Mouse (Mus musculus) liver, embryonic 16.5 days (tissue): Measurements from ENCODE around the gene Atp6v1g1. TPM values are rescaled to one million over a fixed set of nuclear protein-coding genes. Genes with fewer than 3 reads are reported as not detected.

Source experiments
- ATAC-seq: fragments of 200-750 bp; cut with Nextera tagmentation; 2 replicates; pipeline ENCODE4 v1.8.0; 2017; ENCODE audit warnings: low read depth, mild to moderate bottlenecking, moderate number of reproducible peaks, moderate library complexity
- H3K27ac ChIP-seq: fragments of 300-500 bp; sonication (generic); 2 replicates; pipeline ENCODE4 v1.5.1; 2014; ENCODE audit warnings: mild to moderate bottlenecking, low read length
- H3K27me3 ChIP-seq: fragments of 300-500 bp; sonication (generic); 2 replicates; pipeline ENCODE4 v1.6.1; 2014; ENCODE audit warnings: low read depth, low read length, mixed read lengths; ENCODE audit not compliant: control insufficient read depth, insufficient read depth
- H3K36me3 ChIP-seq: fragments of 300-500 bp; sonication (generic); 2 replicates; pipeline ENCODE4 v1.6.1; 2014; ENCODE audit warnings: mild to moderate bottlenecking; ENCODE audit not compliant: control insufficient read depth, insufficient read depth
- H3K4me1 ChIP-seq: fragments of 300-500 bp; sonication (generic); 2 replicates; pipeline ENCODE4 v1.6.1; 2014; ENCODE audit warnings: low read depth, low read length, mixed read lengths; ENCODE audit not compliant: control insufficient read depth
- H3K4me2 ChIP-seq: fragments of 300-500 bp; sonication (generic); 2 replicates; pipeline ENCODE4 v1.6.1; 2014; ENCODE audit warnings: low read depth, low read length, mixed read lengths
- H3K4me3 ChIP-seq: fragments of 300-500 bp; sonication (generic); 2 replicates; pipeline ENCODE4 v1.5.1; 2014; ENCODE audit warnings: low read depth, mild to moderate bottlenecking, low read length
- H3K9ac ChIP-seq: fragments of 300-500 bp; sonication (generic); 2 replicates; pipeline ENCODE4 v1.6.1; 2014; ENCODE audit warnings: low read depth, low read length
- H3K9me3 ChIP-seq: fragments of 300-500 bp; sonication (generic); replicated peaks from 2 replicates; pipeline ENCODE4 v1.6.1; 2016; ENCODE audit warnings: low read length; ENCODE audit not compliant: control insufficient read depth
- WGBS: fragments of 180-500 bp; shearing (Covaris S2); extraction: QIAGEN DNeasy Blood & Tissue Kit; methylation state at CpG from one replicate; pipeline ENCODE4 v1.1.7; 2014; ENCODE audit not compliant: insufficient replicate concordance; 5-methylcytosine and 5-hydroxymethylcytosine counted together
- polyA plus RNA-seq: library from polyadenylated mRNA; unstranded; fragments of >200 nt; fragmentation: Nextera tagmentation; extraction: Ambion mirVana; gene quantifications from 2 replicates; pipeline ENCODE4 v1.2.1, GENCODE M21; 2015

The Atp6v1g1 gene
- polyA plus RNA-seq, 1 experiment from 2014 or later = 123 TPM

DNA sequence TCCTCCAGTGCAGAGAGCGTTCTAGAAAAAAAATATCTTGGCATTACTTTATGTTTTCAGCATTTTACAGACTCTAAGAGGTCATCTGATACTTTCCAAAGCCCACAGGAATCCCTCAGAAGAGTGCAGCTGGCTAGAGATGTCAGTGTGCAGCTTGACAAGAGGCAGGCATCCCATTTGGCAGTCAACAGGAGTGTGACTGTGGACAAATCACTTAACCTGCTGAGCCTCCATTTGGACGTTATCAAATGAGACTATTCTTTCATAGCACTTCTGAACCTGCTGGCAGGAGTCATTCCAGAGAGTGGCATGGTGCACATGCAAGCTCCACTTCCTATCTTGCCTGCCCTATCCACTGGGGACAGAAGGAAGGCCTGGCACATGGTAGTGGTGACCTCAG lies 2.4 kb upstream of the Atp6v1g1 start:
- Histone ChIP-seq H3K4me3 (no peak overlapping the region), H3K4me2 (no peak overlapping the region), H3K27ac (no peak overlapping the region), H3K36me3 (no peaks in the 10 kb centered on the region; the same call in 1 of the 2 replicates), H3K27me3 (no peaks in the 10 kb centered on the region), H3K9ac (no peak overlapping the region), H3K9me3 (no peaks in the 10 kb centered on the region), H3K4me1 (peaks cover 26% of the 10 kb centered on the region)
- WGBS = 58% methylated on average over 2 of the region's 2 CpGs
- no peak for ATAC-seq

GRCm38 (mm10) chr4:63543746-63544493 lies 652 bp upstream of the Atp6v1g1 start:
- peak; percentile 5 for ATAC-seq
- Histone ChIP-seq H3K36me3 (peaks cover 8% of the 10 kb centered on the region), H3K4me3 (peak overlapping the region; percentile 40), H3K9ac (0 out of 2 replicates have a peak overlapping the region, but pooled peaks have one; percentile 7), H3K4me1 (peaks cover 29% of the 10 kb centered on the region), H3K9me3 (no peaks in the 10 kb centered on the region), H3K27me3 (no peaks in the 10 kb centered on the region), H3K4me2 (peak overlapping the region; percentile 55), H3K27ac (peak overlapping the region; percentile 63)
- WGBS = 51% methylated on average over 10 of the region's 10 CpGs

GRCm38 (mm10) chr4:63545231-63545958 lies 823 bp downstream of the Atp6v1g1 start:
- WGBS = 18% methylated on average over 26 of the region's 26 CpGs
- peak overlapping the region; percentile 87 for H3K27ac ChIP-seq

DNA sequence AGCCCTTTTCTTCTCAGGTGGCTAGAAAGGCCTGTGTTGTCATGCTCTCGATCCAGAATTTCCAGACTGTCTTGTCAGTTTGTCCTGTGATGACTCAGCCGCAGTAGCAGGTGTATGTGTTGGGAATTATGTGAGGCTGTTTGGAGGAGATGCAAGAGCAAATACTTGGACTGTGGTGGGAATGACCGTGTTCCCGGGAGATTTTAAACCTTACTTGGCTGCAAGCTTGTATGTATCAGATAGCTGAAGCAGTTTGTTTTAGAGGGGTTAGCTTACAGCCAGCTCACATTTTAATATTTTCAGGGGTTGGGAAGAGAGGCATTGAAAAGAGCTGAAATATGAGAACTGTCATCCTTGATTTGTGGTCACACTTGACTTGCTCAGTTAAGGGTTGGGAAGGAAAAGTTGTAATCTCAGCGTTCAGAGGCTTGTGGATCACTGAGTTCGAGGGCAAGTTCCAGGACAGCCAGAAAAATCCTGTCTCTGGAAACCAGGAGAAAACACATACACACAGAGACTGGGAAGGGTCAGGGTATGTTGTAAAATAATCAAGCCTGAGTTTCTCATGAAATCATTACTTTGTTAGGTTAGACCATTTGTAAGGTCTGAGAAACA lies 2.0 kb downstream of the Atp6v1g1 start:
- Histone ChIP-seq H3K27ac (no peak overlapping the region), H3K4me3 (peak overlapping the region; percentile 88), H3K27me3 (no peaks in the 10 kb centered on the region), H3K36me3 (peaks cover 26% of the 10 kb centered on the region), H3K9ac (peak overlapping the region; percentile 95; the same call in 1 of the 2 replicates), H3K4me2 (peak overlapping the region; percentile 74), H3K9me3 (no peaks in the 10 kb centered on the region), H3K4me1 (peaks cover 29% of the 10 kb centered on the region)
- 71% methylated on average over 6 of the region's 6 CpGs for WGBS
- ATAC-seq = no peak

More at GRCm38 (mm10) chr4:63545231-63545958, 823 bp downstream of the Atp6v1g1 start:
- H3K4me3 ChIP-seq = peak overlapping the region; percentile 88
- no peaks in the 10 kb centered on the region for H3K27me3 ChIP-seq
- no peak for ATAC-seq
- H3K9me3 ChIP-seq = no peaks in the 10 kb centered on the region
- H3K9ac ChIP-seq = peak overlapping the region; percentile 95
- peak overlapping the region; percentile 74 for H3K4me2 ChIP-seq
- peaks cover 29% of the 10 kb centered on the region for H3K4me1 ChIP-seq
- peaks cover 16% of the 10 kb centered on the region for H3K36me3 ChIP-seq

- H3K4me3 ChIP-seq = no peak overlapping the region
- WGBS = 56% methylated on average over 1 of the region's 1 CpGs
- ATAC-seq = no peak
Measured at GRCm38 (mm10) chr4:63547799-63548198, 3.2 kb downstream of the Atp6v1g1 start.

GRCm38 (mm10) chr4:63548491-63548890 lies 3.9 kb downstream of the Atp6v1g1 start:
- H3K4me1 ChIP-seq = peaks cover 29% of the 10 kb centered on the region
- H3K36me3 ChIP-seq = peaks cover 38% of the 10 kb centered on the region
- no peak overlapping the region for H3K9ac ChIP-seq
- H3K27me3 ChIP-seq = no peaks in the 10 kb centered on the region
- no peak overlapping the region for H3K4me3 ChIP-seq
- no peak overlapping the region for H3K27ac ChIP-seq
- no peaks in the 10 kb centered on the region for H3K9me3 ChIP-seq
- 78% methylated on average over 3 of the region's 3 CpGs for WGBS
- no peak overlapping the region for H3K4me2 ChIP-seq
- ATAC-seq = no peak

More at GRCm38 (mm10) chr4:63547799-63548198, 3.2 kb downstream of the Atp6v1g1 start:
- H3K27me3 ChIP-seq = no peaks in the 10 kb centered on the region
- H3K9me3 ChIP-seq = no peaks in the 10 kb centered on the region
- peaks cover 35% of the 10 kb centered on the region for H3K36me3 ChIP-seq
- H3K27ac ChIP-seq = no peak overlapping the region
- no peak overlapping the region for H3K9ac ChIP-seq
- H3K4me1 ChIP-seq = peaks cover 29% of the 10 kb centered on the region
- no peak overlapping the region for H3K4me2 ChIP-seq

- no peaks in the 10 kb centered on the region for H3K27me3 ChIP-seq
- no peak overlapping the region for H3K4me2 ChIP-seq
- H3K36me3 ChIP-seq = peaks cover 38% of the 10 kb centered on the region
- H3K4me3 ChIP-seq = no peak overlapping the region
- H3K27ac ChIP-seq = no peak overlapping the region
- H3K9me3 ChIP-seq = no peaks in the 10 kb centered on the region
- H3K9ac ChIP-seq = no peak overlapping the region
- 76% methylated on average over 3 of the region's 3 CpGs for WGBS
- peaks cover 23% of the 10 kb centered on the region for H3K4me1 ChIP-seq
- no peak for ATAC-seq
Measured at GRCm38 (mm10) chr4:63550908-63551307, 6.3 kb downstream of the Atp6v1g1 start.

- no peak for ATAC-seq
Measured at GRCm38 (mm10) chr4:63552865-63553264, 8.3 kb downstream of the Atp6v1g1 start.

More at GRCm38 (mm10) chr4:63552865-63553264, 8.3 kb downstream of the Atp6v1g1 start:
- Histone ChIP-seq H3K9ac (no peak overlapping the region), H3K27me3 (no peaks in the 10 kb centered on the region), H3K4me3 (no peak overlapping the region), H3K27ac (no peak overlapping the region), H3K4me2 (no peak overlapping the region), H3K9me3 (no peaks in the 10 kb centered on the region), H3K36me3 (peaks cover 38% of the 10 kb centered on the region), H3K4me1 (peaks cover 21% of the 10 kb centered on the region)
- 74% methylated on average over 1 of the region's 1 CpGs for WGBS
